Mouse (Mus musculus): ENCODE results near the gene Ints1.
"Not testable (repeated sequence)": the region's sequence is repeated elsewhere in the genome, so short reads cannot be mapped to it uniquely, and the experiment has no call there.

The Ints1 gene

GRCm38 (mm10) chr5:139750535-139750934, 24.9 kb downstream of the Ints1 start:
- peak; percentile 65 for DNase-seq

DNA sequence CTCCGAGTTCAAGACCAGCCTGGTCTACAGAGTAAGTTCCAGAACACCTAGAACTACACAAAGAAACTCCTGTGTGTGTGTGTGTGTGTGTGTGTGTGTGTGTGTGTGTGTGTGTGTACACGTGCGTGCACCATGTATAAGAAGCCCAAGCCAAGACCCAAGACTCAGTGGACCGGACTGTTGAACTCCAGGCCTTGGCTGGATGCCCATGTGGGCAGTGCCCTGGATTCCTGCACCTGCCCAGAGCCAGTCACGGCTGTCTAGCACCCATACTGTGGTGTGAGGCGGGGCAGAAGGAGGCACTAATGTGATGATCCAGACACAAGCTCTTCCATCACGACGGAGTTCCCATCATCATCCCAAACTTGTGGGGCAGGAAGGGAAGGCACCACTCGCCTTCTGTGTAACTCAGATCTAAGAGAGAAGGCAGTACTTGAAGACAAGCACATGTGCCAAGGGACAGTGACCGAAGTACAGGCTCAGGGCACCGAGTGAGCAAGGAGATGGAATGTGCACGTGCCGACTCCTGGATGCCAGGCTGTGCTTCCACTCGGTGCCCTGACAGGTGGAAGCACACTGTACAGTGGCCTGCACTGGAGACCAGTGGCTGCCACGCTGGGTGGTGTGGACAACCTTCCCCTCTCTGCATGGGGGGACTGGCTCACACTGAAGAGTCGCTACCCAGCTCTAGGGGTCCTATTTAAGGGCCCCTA, 25.9 kb downstream of the Ints1 start:
- no peak for DNase-seq

DNA sequence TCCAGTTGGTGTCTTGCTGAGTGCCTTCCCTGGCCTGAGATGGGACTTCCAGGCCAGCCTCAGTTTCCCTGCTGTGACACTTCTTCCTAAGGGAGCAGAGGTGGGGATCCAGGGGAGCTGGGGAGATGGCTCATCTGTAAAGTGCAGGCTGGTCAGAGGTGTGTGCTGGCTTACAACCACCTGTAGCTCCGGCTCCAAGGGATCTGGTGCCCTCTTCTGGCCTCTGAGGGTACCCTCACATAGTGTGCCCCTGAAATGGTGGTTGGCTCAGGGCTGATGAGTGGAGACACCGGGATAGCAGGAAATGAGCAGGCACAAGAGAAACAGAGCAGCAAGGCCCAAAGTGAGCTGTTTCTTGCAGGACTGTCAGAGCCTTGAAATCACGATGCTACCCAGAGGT, 29.7 kb downstream of the Ints1 start:
- DNase-seq: peak; percentile 79

GRCm38 (mm10) chr5:139742640-139743039, 32.8 kb downstream of the Ints1 start:
- DNase-seq: not testable (repeated sequence)

DNA sequence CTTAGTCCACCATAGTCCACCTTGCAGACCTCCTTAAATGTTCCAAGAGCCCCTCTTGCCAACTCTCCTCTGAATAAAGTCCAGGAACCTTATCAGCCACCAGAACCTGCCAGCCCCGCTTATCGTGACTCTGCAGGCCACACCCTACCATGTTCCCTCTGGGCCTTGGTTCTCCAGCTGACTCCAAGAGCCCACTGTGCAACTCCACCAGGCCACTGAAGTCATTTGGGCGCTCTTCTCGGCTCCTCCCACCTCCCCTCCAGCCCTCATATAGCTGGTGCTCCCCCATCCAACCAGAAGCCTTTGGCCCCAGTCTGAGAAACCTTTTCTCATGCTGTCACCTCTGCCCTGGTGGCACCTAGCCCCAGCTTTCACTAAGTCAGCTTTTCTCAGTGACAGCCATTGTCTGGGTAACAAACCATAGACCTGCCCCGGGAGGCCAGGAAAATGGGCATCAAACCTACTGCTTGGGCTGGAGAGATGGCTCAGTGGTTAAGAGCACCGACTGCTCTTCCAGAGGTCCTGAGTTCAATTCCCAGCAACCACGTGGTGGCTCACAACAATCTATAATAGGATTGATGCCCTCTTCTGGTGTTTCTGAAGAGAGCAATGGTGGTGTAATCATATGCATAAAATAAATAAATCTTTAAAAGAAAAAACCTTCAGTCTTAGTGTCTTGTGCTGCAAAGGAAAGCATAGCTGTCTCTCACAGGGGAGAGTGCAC, 36.7 kb downstream of the Ints1 start:
- DNase-seq: no peak

GRCm38 (mm10) chr5:139737841-139738591, 37.5 kb downstream of the Ints1 start:
- DNase-seq: no peak

GRCm38 (mm10) chr5:139736504-139736940, 39.0 kb downstream of the Ints1 start:
- no peak for DNase-seq

- peak; percentile 94 for DNase-seq
These were observed 39.6 kb downstream of the Ints1 start, which contains the start of gene Micall2 for GRCm38 (mm10) chr5:139735677-139736503. TSS of gene Micall2 (minus strand) at chr5:139736336.

GRCm38 (mm10) chr5:139734746-139735145, 40.7 kb downstream of the Ints1 start:
- DNase-seq: no peak

- DNase-seq: no peak
These were observed 41.5 kb downstream of the Ints1 start for GRCm38 (mm10) chr5:139734016-139734415.

GRCm38 (mm10) chr5:139732634-139733107, 42.8 kb downstream of the Ints1 start:
- peak; percentile 58 for DNase-seq

DNA sequence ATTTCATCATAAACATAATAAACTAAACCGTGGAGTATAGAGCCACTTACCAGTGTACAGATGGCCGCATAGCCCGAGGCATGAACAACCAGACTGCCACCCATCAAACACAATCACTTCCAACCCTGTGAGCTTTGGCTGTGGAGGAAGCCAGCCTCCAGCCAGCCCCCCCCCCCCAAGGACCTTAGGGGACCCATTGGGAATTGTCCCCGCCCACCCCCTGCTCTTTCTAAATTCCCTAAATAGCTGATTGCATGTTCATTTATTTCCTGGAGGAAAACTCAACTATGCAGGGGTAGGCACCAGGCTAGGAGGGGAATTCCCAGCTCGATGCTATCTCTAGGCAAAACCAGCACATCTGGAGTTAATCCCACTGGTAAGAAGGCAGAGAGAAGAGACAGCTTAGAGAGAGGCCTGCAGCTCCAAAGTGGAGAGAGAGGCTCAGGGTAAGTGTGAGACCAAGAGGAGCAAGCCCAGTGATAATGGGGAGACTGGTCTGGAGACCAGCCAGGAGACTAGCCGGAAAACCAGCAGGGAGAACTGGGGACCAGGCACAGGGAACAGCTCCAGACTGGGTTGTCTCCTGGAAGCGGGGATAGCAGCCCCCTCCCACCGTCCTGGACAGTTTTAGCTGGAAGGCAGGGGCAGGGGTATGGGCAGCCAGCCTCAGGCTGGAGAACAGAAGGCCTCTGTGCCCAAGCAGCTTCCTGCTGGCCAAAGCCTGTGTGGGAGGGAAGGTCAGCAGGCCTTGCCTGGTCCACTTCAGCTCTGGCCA, 44.6 kb downstream of the Ints1 start:
- DNase-seq: no peak

DNA sequence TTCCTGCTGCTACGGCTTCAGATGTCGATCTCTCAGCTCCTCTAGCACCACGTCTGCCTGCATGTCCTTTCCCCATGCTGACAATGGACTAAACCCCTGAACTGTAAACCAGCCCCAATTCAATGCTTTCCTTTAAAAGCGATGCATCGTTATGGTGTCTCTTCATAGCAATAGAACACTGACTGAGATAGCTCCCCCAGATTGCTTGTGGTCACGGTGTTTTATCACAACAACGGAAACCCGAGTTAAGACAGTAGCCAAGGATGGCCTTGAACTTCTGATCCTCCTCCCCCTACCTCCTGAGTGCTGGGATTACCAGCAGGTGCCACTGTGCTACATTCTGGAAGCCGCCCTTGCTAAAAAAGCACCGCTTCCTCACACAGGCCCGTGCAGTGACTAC, 48.2 kb downstream of the Ints1 start:
- DNase-seq: no peak

GRCm38 (mm10) chr5:139726186-139726585, 49.3 kb downstream of the Ints1 start:
- DNase-seq: no peak

- DNase-seq: no peak
These were observed 50.9 kb downstream of the Ints1 start for GRCm38 (mm10) chr5:139724336-139725116.

DNA sequence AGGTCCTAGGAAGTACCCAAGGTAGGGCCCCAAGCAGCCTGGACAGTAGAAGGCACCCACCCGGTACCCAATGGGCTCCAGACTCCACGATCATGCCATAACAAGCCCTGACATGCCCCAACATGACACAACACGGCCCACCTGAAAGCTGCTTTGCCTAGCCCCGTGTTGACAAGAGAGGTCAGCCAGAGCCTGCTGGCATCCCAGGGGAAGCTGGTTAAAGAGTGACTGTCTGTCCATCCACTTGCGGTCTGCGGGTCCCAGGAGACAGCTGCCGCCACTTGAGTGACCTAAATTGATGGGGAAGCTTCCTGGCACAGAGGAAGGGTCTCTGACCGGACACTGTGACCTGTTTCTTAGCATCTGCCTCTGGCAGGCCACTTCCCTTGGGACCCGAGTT, 52.4 kb downstream of the Ints1 start:
- DNase-seq: no peak

- DNase-seq: no peak
These were observed 52.8 kb downstream of the Ints1 start for GRCm38 (mm10) chr5:139722709-139723108.

DNA sequence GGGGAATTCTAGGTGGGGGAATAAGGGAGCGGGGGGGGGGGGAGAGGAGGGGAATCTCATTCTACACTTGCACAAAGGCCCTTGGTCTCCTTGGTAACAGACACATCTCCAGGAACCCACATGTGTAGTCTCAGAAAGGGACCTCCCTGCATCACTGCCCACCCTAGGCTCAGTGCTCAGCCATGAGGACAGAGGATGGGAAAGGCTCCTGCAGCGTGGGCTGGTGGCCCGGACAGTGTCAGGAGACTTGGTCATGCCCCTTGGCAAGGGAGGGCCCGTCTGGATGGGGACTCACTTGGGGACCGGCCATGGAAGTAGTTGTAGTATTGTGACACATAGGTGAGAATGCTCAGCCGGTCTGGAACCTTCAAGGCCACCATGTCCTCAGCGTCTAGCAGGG, 56.5 kb downstream of the Ints1 start:
- DNase-seq: no peak

DNA sequence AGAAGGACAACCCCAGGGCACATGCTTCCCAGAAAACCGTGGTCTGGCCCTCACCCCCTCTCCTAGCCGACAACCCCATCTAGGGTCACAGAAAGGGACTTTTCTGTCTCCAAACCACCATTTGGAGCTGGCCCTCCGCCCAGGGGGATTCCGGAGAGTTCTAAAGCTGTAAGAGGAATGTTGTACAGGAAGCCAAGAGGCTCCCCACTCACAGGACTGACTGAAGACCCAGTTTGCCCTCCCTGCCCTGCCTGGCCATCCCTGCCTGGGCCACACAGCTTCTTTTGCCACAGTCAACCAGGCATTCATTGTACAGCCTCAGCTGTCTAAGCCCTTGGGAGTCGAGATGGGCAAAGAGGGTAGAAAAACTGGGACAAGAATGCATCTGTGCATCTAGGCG, 56.9 kb downstream of the Ints1 start:
- no peak for DNase-seq

DNA sequence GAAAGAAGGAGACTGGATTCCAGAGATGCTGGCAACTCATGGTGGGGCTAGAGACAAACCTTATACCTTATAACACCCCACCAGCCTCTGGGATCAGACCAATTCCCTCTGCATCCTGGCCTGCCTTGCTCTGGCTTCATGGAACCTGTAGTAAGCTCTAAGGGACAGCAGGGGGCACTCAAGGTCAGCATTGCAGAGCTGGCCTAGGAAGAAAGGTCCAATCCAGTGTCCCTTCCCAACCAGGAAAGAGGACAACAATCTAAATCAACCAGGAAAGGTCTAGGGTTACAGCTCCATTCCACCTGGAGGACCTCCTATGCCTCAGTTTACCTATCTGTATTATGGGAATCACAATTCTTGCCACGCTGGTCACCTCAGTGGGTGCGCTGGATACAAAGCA, 57.8 kb downstream of the Ints1 start:
- DNase-seq: peak; percentile 31

DNA sequence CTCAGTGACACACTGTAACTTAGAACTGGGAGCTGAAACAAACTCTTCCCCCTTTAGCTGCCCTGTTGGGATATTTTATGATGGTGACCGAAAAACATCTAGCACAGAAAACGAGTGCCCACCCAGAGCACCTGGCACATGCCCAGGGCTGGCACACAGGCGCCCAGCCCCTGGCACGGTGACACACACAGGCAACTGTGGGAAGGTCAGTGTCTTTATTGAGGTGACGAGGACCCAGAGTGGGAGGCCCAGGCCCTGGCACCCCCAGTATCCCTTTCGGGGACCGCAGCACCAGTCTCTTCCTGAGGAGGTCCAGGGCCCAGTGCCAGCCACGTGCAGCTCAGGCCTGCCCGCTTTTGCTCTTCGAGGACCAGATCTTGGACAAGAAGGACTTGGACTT, 69.0 kb downstream of the Ints1 start:
- no peak for DNase-seq

Measured in thymus, postnatal 14 days (tissue).